Mouse (Mus musculus) neural tube, embryonic 14.5 days (tissue): Measurements from ENCODE around the gene Sema7a. TPM values are rescaled to one million over a fixed set of nuclear protein-coding genes. Genes with fewer than 3 reads are reported as not detected.

Experiments used
- ATAC-seq: fragments of 200-750 bp; cut with Nextera tagmentation; 2 replicates; pipeline ENCODE4 v1.8.0; 2017; ENCODE audit warnings: low read depth, mild to moderate bottlenecking, moderate TSS enrichment, moderate library complexity
- H3K27ac ChIP-seq: fragments of 300-500 bp; sonication (generic); 2 replicates; pipeline ENCODE4 v1.5.1; 2014; ENCODE audit warnings: low read depth, mild to moderate bottlenecking, control low read depth, low read length, moderate library complexity, mixed read lengths
- H3K27me3 ChIP-seq: fragments of 300-500 bp; sonication (generic); 2 replicates; pipeline ENCODE4 v1.6.1; 2014; ENCODE audit warnings: low read length; ENCODE audit not compliant: control insufficient read depth, insufficient read depth
- H3K36me3 ChIP-seq: fragments of 300-500 bp; sonication (generic); 2 replicates; pipeline ENCODE4 v1.6.1; 2014; ENCODE audit warnings: low read length, mixed read lengths; ENCODE audit not compliant: control insufficient read depth, insufficient read depth
- H3K4me1 ChIP-seq: fragments of 300-500 bp; sonication (generic); 2 replicates; pipeline ENCODE4 v1.6.1; 2014; ENCODE audit warnings: low read length; ENCODE audit not compliant: control insufficient read depth, insufficient read depth
- H3K4me2 ChIP-seq: fragments of 300-500 bp; sonication (generic); 2 replicates; pipeline ENCODE4 v1.6.1; 2014; ENCODE audit warnings: mild to moderate bottlenecking, low read depth, low read length, control low read depth
- H3K4me3 ChIP-seq: fragments of 300-500 bp; sonication (generic); 2 replicates; pipeline ENCODE4 v1.5.1; 2014; ENCODE audit warnings: low read depth, low read length, control low read depth, mixed read lengths
- H3K9ac ChIP-seq: fragments of 300-500 bp; sonication (generic); replicated peaks from 2 replicates; pipeline ENCODE4 v1.6.1; 2014; ENCODE audit warnings: low read depth, mild to moderate bottlenecking, control low read depth, low read length, mixed read lengths
- H3K9me3 ChIP-seq: fragments of 300-500 bp; sonication (generic); 2 replicates; pipeline ENCODE4 v1.6.1; 2016; ENCODE audit warnings: low read length; ENCODE audit not compliant: control insufficient read depth
- WGBS: fragments of 180-500 bp; shearing (Covaris S2); extraction: QIAGEN DNeasy Blood & Tissue Kit; methylation state at CpG from one replicate; pipeline ENCODE4 v1.1.7; 2014; 5-methylcytosine and 5-hydroxymethylcytosine counted together
- polyA plus RNA-seq: library from polyadenylated mRNA; unstranded; fragments of >200 nt; fragmentation: Nextera tagmentation; extraction: Ambion mirVana; gene quantifications from 2 replicates; pipeline ENCODE4 v1.2.1, GENCODE M21; 2014

The Sema7a gene
- polyA plus RNA-seq, 1 experiment from 2014 or later = 7.2 TPM

DNA sequence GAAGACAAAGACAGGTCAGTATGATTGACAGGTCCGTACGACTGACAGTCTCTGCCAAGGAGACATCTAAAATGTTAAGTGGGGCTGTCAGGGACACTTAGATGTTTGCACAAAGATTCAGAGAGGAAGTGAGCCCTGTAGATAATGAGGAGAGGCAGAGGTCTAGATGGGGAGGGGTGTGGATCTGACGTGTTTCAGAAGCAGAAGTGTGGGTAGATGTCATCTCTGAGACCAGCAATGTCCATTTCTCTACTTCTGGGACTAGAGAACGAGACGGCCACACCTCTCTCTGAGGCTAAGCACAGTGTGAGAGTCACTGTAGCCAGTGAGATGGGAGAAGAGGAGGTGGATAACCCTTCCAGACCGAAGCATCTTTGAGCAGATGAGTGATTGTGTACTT, 38.1 kb downstream of the Sema7a start:
- no peak for ATAC-seq
- Histone ChIP-seq H3K4me3 (no peak overlapping the region), H3K27ac (no peak overlapping the region), H3K9me3 (no peaks in the 10 kb centered on the region), H3K27me3 (no peaks in the 10 kb centered on the region), H3K36me3 (no peaks in the 10 kb centered on the region), H3K9ac (no peak overlapping the region), H3K4me2 (no peak overlapping the region), H3K4me1 (no peaks in the 10 kb centered on the region)
- WGBS = 87% methylated on average over 6 of the region's 6 CpGs

DNA sequence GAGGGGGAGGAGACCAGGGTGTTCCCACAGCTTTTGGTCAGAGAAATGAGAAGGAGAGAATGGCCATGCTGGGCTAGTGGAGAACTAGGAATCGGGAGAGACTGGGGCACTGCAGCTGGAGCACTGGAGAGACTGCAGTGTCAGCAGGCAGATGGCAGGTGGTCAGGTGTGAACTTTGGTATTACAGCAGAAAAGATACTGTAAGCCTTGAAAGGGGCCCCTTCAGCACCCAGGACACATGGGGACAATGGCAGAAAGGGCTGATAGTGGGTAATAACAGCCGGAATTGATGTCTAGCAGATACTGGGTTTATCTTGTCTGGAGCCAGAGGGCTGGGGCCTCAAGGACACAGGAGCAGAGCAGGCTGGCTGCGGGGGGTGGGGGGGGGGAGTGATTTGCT, 38.9 kb downstream of the Sema7a start:
- WGBS = 77% methylated on average over 3 of the region's 3 CpGs
- H3K4me3 ChIP-seq = no peak overlapping the region

DNA sequence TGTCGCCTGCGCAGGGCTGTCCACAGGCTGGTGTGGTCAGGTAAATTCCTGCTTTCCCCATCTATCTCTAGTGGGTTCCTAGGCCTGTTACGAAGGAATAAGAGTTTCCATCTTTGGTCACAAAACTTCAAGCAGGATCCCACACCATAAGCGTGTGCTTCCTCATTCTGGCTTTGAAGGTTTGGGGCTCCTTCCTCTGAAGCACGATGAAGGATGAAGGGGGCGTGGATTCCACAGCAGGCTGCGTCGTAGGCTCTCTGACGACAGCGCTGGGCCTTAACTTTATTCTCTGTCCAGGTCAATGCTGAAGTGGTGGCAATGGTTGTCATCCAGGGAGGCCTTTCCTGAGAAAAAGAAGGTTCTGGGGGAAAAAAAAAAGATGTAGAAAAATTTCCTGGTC, 40.7 kb downstream of the Sema7a start:
- no peak overlapping the region for H3K4me3 ChIP-seq
- no peaks in the 10 kb centered on the region for H3K36me3 ChIP-seq
- H3K4me1 ChIP-seq = no peaks in the 10 kb centered on the region
- H3K9ac ChIP-seq = no peak overlapping the region
- H3K27me3 ChIP-seq = no peaks in the 10 kb centered on the region
- H3K27ac ChIP-seq = no peak overlapping the region
- no peak for ATAC-seq
- H3K9me3 ChIP-seq = no peaks in the 10 kb centered on the region
- 78% methylated on average over 10 of the region's 10 CpGs for WGBS
- H3K4me2 ChIP-seq = no peak overlapping the region

More for the DNA sequence above, 38.9 kb downstream of the Sema7a start:
- H3K27me3 ChIP-seq = no peaks in the 10 kb centered on the region
- no peak overlapping the region for H3K4me2 ChIP-seq
- H3K27ac ChIP-seq = no peak overlapping the region
- ATAC-seq = no peak
- H3K9ac ChIP-seq = no peak overlapping the region
- H3K4me1 ChIP-seq = no peaks in the 10 kb centered on the region
- no peaks in the 10 kb centered on the region for H3K9me3 ChIP-seq
- no peaks in the 10 kb centered on the region for H3K36me3 ChIP-seq

DNA sequence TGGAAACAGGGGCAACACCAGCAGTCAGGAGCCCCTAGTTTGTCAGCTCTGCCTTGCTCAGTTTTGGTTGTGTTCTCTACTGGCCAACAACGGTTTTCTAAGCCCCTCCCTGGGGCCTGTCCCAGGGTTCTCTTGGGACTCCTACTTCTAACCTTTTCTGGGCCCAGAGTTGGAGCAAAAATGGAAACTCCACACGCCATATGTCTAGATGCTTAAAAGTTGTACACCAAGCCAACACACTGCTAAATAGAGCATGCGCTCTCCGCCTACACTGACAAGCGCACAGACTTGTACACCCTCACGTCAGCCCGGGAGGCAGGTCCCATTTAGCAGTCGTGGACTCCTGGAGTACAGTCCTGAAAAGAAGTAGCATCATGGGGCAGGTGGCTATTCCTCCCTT, 45.4 kb downstream of the Sema7a start:
- H3K27me3 ChIP-seq = no peaks in the 10 kb centered on the region
- no peak overlapping the region for H3K27ac ChIP-seq
- no peak for ATAC-seq
- no peak overlapping the region for H3K4me3 ChIP-seq
- H3K36me3 ChIP-seq = no peaks in the 10 kb centered on the region
- H3K9me3 ChIP-seq = no peaks in the 10 kb centered on the region
- no peak overlapping the region for H3K9ac ChIP-seq
- no peaks in the 10 kb centered on the region for H3K4me1 ChIP-seq
- WGBS = 89% methylated on average over 8 of the region's 8 CpGs
- no peak overlapping the region for H3K4me2 ChIP-seq

DNA sequence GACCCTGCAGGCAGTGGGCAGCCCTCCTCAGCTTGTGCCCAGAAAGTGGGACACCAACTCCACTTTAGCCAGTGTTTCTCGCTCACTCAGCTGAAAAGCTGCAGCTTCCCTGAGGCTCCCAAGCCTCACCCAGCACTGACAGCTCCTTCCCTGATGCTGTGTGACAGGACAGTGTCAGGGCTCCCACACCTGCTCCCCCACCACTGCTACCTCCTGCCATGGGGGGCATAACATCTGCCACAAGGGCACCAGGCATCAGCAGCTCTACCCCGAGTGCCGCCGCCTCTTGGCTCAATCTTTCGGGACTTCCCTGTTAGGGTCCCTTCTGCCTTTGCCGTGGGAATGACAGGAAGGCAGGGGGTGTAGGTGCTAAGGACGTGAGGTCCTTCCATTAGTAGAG, 46.4 kb downstream of the Sema7a start:
- 78% methylated on average over 7 of the region's 7 CpGs for WGBS
- H3K9ac ChIP-seq = no peak overlapping the region

DNA sequence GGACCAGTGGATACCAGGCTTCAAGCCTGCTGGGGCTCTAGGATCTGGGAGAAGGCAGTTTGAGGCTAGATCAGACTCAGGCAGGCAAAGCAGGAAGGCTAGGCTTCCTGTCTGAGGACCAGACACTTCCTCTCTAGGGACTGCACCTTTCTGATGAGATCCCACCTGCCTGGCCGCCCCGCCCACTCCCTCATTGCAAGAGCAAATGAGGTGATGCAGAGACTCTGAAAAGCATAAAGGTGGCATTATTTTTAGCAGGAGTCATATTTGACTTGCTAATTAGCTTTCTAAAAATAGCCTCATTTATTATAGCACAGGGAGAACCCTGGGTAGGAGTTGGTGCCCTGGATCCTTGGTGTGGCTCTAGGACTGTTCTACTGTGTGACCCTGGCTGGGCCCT, 48.2 kb downstream of the Sema7a start:
- Histone ChIP-seq H3K27me3 (no peaks in the 10 kb centered on the region), H3K27ac (no peak overlapping the region), H3K36me3 (no peaks in the 10 kb centered on the region), H3K9ac (no peak overlapping the region), H3K9me3 (no peaks in the 10 kb centered on the region), H3K4me3 (no peak overlapping the region), H3K4me2 (no peak overlapping the region), H3K4me1 (no peaks in the 10 kb centered on the region)
- whole genome bisulfite sequencing = 95% methylated on average over 2 of the region's 2 CpGs
- ATAC-seq = no peak

More for the DNA sequence above, 46.4 kb downstream of the Sema7a start:
- Histone ChIP-seq H3K4me2 (no peak overlapping the region), H3K4me3 (no peak overlapping the region), H3K4me1 (no peaks in the 10 kb centered on the region), H3K36me3 (no peaks in the 10 kb centered on the region), H3K27me3 (no peaks in the 10 kb centered on the region), H3K27ac (no peak overlapping the region), H3K9me3 (no peaks in the 10 kb centered on the region)
- no peak for ATAC-seq

DNA sequence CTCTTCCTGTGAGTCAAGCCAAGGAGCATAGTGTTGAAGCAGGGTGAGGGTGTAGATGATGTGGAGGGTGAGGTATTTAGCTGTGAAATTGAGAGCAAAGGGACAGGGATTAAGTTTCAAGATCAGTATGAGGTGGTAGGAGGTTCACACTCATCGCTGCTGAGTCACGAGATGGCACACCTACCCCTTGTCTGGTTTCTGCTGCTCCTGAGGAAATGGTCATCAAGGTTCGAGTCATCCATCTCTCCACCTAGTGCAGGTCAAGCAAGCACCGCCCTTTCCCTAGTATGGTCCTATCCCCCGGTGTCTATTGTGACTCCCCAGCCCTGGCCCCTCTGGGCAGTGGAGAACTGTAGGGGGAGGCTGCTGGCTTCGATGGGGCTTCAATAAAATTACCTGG, 49.4 kb downstream of the Sema7a start:
- Histone ChIP-seq H3K36me3 (no peaks in the 10 kb centered on the region), H3K27me3 (no peaks in the 10 kb centered on the region), H3K4me2 (no peak overlapping the region), H3K4me1 (no peaks in the 10 kb centered on the region), H3K4me3 (no peak overlapping the region), H3K9ac (no peak overlapping the region), H3K9me3 (no peaks in the 10 kb centered on the region), H3K27ac (no peak overlapping the region)
- ATAC-seq = no peak
- WGBS = 85% methylated on average over 6 of the region's 6 CpGs

DNA sequence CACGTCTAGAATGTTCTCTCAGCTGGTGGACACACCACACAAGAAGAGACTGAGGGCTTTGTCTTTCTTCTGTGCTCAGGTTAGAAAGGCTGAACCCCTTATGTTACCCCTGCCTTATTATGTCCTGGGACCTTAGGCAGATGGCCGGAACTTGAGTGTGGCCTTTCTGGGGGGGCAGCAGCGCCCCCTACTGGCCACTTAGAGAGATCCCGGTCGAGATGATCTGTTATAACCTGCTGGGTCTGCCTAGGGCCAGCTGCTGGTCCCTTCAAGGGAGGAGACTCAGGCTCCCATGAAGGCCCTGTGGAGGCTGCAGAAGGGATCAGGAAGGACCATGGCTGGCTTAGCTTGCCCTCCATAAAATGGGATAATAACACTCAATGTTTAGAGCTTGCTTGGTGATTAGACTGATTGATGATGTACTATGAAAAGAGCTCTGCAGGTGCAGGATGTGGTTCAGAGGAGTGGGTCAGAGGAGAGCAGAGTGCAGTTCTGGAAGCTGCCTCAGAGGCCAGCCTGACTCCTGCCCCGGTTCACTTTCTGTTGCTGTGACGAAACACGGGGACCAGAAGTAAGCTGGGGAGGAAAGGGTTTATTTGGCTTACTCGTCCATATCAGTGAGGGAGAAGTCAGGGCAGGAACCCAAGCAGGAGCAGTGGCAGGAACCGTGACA, 50.7 kb downstream of the Sema7a start:
- H3K4me3 ChIP-seq = no peak overlapping the region
- no peaks in the 10 kb centered on the region for H3K4me1 ChIP-seq
- H3K9me3 ChIP-seq = no peaks in the 10 kb centered on the region
- no peak overlapping the region for H3K4me2 ChIP-seq
- 38% methylated on average over 10 of the region's 10 CpGs for WGBS
- H3K36me3 ChIP-seq = no peaks in the 10 kb centered on the region
- no peaks in the 10 kb centered on the region for H3K27me3 ChIP-seq
- no peak overlapping the region for H3K27ac ChIP-seq
- no peak for ATAC-seq
- H3K9ac ChIP-seq = no peak overlapping the region

DNA sequence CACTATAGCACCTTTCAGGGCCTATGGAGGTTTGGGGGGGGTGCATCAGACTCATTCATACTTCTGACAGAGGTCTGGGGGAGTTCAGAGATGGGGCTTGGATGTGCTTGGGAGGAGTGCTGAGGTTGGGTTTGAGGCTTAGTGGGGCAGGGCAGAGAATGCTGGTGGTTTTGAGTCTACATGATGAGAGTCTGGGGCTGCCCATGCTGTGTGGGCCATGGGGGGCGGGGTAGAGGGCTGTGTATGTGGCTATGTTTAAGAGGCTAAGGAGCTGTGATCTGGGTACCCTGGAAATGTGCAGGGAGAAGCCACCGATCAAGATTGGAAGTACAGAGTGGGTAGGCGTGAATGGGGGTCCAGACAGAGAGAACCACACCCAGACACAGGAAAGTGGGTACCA, 52.1 kb downstream of the Sema7a start:
- WGBS = 86% methylated on average over 3 of the region's 3 CpGs
- Histone ChIP-seq H3K27ac (no peak overlapping the region), H3K4me2 (no peak overlapping the region), H3K9me3 (no peaks in the 10 kb centered on the region), H3K36me3 (no peaks in the 10 kb centered on the region), H3K4me1 (no peaks in the 10 kb centered on the region), H3K27me3 (no peaks in the 10 kb centered on the region), H3K9ac (no peak overlapping the region), H3K4me3 (no peak overlapping the region)
- no peak for ATAC-seq
